Mouse (Mus musculus): ENCODE data around the gene Zfp101. TPM values are rescaled to one million over a fixed set of nuclear protein-coding genes. Genes with fewer than 3 reads are reported as not detected.

Gene Zfp101
- 1 to 10 TPM; 5.2 to 10.0 TPM for polyA plus RNA-seq (2017; shearing (Covaris generic))

GRCm38 (mm10) chr17:33394182-33395034, at the start of gene Zfp101:
Gene Zfp101, minus strand, starts transcription at chr17:33394641.

GRCm38 (mm10) chr17:33432019-33432946, 37.8 kb upstream of the Zfp101 start, which contains the start of gene Actl9:
Gene Actl9, plus strand, starts transcription at chr17:33432896.

DNA sequence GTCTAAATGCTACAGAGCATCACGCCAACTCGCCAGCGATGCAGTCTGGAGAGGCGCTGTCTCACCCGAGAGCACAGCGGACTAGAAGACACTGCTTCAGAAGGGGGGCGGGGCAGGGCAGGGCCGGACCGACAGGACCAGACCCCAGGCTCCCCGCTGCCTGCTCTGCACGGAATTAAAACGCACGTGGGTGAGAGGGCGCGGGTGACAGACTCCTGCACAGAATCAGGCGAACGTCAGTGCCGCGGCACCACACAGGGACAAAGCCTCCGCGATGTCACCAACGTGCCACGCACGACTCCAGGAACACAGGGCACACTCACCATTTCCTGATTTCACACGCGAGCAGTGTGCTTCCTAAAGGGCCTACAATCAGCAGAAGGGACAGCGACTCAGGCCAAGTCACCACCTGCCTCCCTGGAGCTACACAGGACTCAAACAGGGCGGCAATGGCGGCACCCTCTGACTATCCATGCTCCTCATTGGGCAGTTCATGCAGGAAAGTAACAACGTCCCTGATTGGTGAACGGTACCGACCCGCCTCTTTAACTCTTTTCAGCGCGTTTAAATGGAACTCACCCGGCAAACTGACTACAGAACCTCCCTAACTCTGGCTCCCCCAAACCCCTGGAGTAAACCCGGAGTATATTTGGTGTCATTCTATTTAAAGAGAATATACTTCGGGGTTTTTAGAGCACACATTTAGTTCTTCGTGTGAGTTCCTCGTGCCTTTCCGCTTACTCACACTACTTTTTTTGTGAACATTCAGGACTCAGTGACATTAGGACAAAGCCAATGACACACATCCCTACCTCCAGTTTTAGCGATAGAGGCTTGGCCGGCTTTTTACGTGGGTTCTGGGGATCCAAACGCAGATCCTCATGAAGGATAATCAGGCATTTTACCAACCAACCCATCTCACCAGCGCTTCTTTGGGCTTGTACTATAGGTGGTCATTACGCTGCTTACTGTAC, 35.7 kb downstream of the Zfp101 start, which contains the start of gene Zfp81:
Gene Zfp81, minus strand, starts transcription at position 468 of the 974 bp plus-strand sequence.

Other genes starting within 250 kb of the Zfp101 start
- under 1 TPM in 1 of 2 experiments, not detected in 1; 0.05 TPM for gene Olfr55, start 226.2 kb downstream of the Zfp101 start, polyA plus RNA-seq (2017; shearing (Covaris generic))
- not detected for gene Olfr239, start 203.3 kb downstream of the Zfp101 start, polyA plus RNA-seq (2017; shearing (Covaris generic))
- not detected for gene Olfr1564, start 173.0 kb downstream of the Zfp101 start, polyA plus RNA-seq (2017; shearing (Covaris generic))
- gene Zfp955a, start 139.5 kb downstream of the Zfp101 start, polyA plus RNA-seq (2017; shearing (Covaris generic)): 10 to 100 TPM; 10.2 to 16.2 TPM
- gene Olfr63, start 130.0 kb downstream of the Zfp101 start, polyA plus RNA-seq (2017; shearing (Covaris generic)): under 1 TPM in 1 of 2 experiments, not detected in 1; 0.06 TPM
- gene Zfp955b, start 105.1 kb downstream of the Zfp101 start, polyA plus RNA-seq (2017; shearing (Covaris generic)): 10 to 100 TPM in 1 of 2 experiments, 1 to 10 TPM in 1; 8.2 to 11.0 TPM
- gene Zfp81, start 35.8 kb downstream of the Zfp101 start, polyA plus RNA-seq (2017; shearing (Covaris generic)): 1 to 10 TPM; 4.7 to 9.3 TPM
- not detected for gene Actl9, start 38.3 kb upstream of the Zfp101 start, polyA plus RNA-seq (2017; shearing (Covaris generic))
- gene Adamts10, start 129.6 kb upstream of the Zfp101 start, polyA plus RNA-seq (2017; shearing (Covaris generic)): 10 to 100 TPM; 63.7 to 99.0 TPM
- gene Myo1f, start 161.1 kb upstream of the Zfp101 start, polyA plus RNA-seq (2017; shearing (Covaris generic)): 100 to 1,000 TPM in 1 of 2 experiments, 10 to 100 TPM in 1; 24.4 to 168 TPM
- gene Zfp414, start 234.4 kb upstream of the Zfp101 start, polyA plus RNA-seq (2017; shearing (Covaris generic)): 10 to 100 TPM; 63.4 to 90.3 TPM
- gene Pram1, start 243.4 kb upstream of the Zfp101 start, polyA plus RNA-seq (2017; shearing (Covaris generic)): 1 to 10 TPM in 1 of 2 experiments, under 1 TPM in 1; 0.37 to 1.2 TPM

Data from activated CD4-positive, CD25-positive, alpha-beta regulatory T cell (primary cell).